Comparison of ENCODE assay signal across 12 mouse cellular contexts in genomic region chr11:102395250-102395649, GRCm38 (mm10). TPM values are rescaled to one million over a fixed set of nuclear protein-coding genes. Genes with fewer than 3 reads are reported as not detected.
DNase-seq lines count a peak whose midpoint lies in the region; ATAC-seq and TF ChIP-seq lines count a peak whose summit lies in the region.
"Had no signal": no experiment of that assay in that cellular context is flagged by ENCODE, and none has a peak within 500 bp of the region (broad histone marks: within the 10 kb centered on the region; RNA-seq: fewer than 3 reads in every experiment).

No protein-coding gene starts in this region.

- H3K27me3 ChIP-seq in forebrain, embryonic 16.5 days (replicated peaks; ENCODE audit: control insufficient read depth, insufficient read depth, low read length) = no peaks in the 10 kb centered on the region; the same call in 1 of the 2 replicates
- H3K27me3 ChIP-seq in midbrain, embryonic 14.5 days (ENCODE audit: control insufficient read depth, insufficient read depth, low read length) = no peaks in the 10 kb centered on the region; the same call in 1 of the 2 replicates

- peaks cover 49% of the 10 kb centered on the region for H3K4me1 ChIP-seq in forebrain, embryonic 16.5 days (replicated peaks; ENCODE audit: control insufficient read depth, insufficient read depth, low read length)
- H3K4me1 ChIP-seq in midbrain, embryonic 14.5 days (ENCODE audit: control insufficient read depth, insufficient read depth, low read length) = peaks cover 58% of the 10 kb centered on the region

- H3K27ac ChIP-seq in forebrain, embryonic 16.5 days (ENCODE audit: low read length) = peak overlapping the region; percentile 47; the same call in 1 of the 2 replicates
- peak overlapping the region; percentile 96 for H3K27ac ChIP-seq in midbrain, embryonic 14.5 days (replicated peaks; ENCODE audit: low read depth, low read length)
- H3K27ac ChIP-seq: limb, embryonic 13.5 days had no signal

- TF ChIP-seq CTCF in brain, embryonic 14.5 days (IDR thresholded peaks at IDR 0.05; ENCODE audit: borderline replicate concordance, extremely low read depth, insufficient read depth, insufficient read length) = no peak

- DNase-seq in cerebellum, adult 11-12 months = peak; percentile 74
- peak; percentile 79 for DNase-seq in brain, embryonic 14.5 days (ENCODE audit: low read depth)
- DNase-seq in midbrain, embryonic 14.5 days = peak; percentile 83
- no peak for DNase-seq in B cell, adult 2 months
- no peak for DNase-seq in frontal cortex, postnatal 10 days (ENCODE audit: low spot score in 2 of 2)
- DNase-seq: heart, adult 11 months; kidney, adult 9 months had no signal

- ATAC-seq in cerebellum, adult (ENCODE audit: insufficient number of reproducible peaks, low FRiP score, low TSS enrichment) = no peak
- no peak for ATAC-seq in forebrain, embryonic 16.5 days
- ATAC-seq in midbrain, embryonic 14.5 days (ENCODE audit: low FRiP score, low TSS enrichment) = no peak
- ATAC-seq in granulocyte monocyte progenitor cell, adult 5-6 weeks (replicated peaks; ENCODE audit: poor library complexity, severe bottlenecking) = no peak

- H3K36me3 ChIP-seq in forebrain, embryonic 16.5 days (ENCODE audit: control insufficient read depth, insufficient read depth) = peaks cover 3% of the 10 kb centered on the region; the same call in 1 of the 2 replicates
- peaks cover 20% of the 10 kb centered on the region for H3K36me3 ChIP-seq in midbrain, embryonic 14.5 days (ENCODE audit: control insufficient read depth, insufficient read depth, low read length)
- H3K36me3 ChIP-seq: limb, embryonic 13.5 days had no signal

- no peaks in the 10 kb centered on the region for H3K9me3 ChIP-seq in forebrain, embryonic 16.5 days (ENCODE audit: control insufficient read depth, low read length)
- no peaks in the 10 kb centered on the region for H3K9me3 ChIP-seq in midbrain, embryonic 14.5 days (ENCODE audit: control insufficient read depth, low read length)
- H3K9me3 ChIP-seq: limb, embryonic 13.5 days had no signal

- WGBS in forebrain, embryonic 16.5 days = 3% methylated on average over 5 of the region's 5 CpGs
- 3% methylated on average over 5 of the region's 5 CpGs for WGBS in midbrain, embryonic 14.5 days

- H3K4me3 ChIP-seq in forebrain, embryonic 16.5 days (replicated peaks; ENCODE audit: low read length) = peak overlapping the region; percentile 92
- peak overlapping the region; percentile 89 for H3K4me3 ChIP-seq in midbrain, embryonic 14.5 days (replicated peaks; ENCODE audit: low read depth, low read length)
- H3K4me3 ChIP-seq: limb, embryonic 13.5 days had no signal

- TF ChIP-seq POLR2A in brain, embryonic 14.5 days (IDR thresholded peaks at IDR 0.05; ENCODE audit: borderline replicate concordance, extremely low read depth, insufficient read depth, insufficient read length, poor library complexity, severe bottlenecking) = no peak

- peak overlapping the region; percentile 46 for H3K9ac ChIP-seq in forebrain, embryonic 16.5 days (replicated peaks; ENCODE audit: low read depth, low read length)
- peak overlapping the region; percentile 93 for H3K9ac ChIP-seq in midbrain, embryonic 14.5 days (replicated peaks; ENCODE audit: low read length)
- H3K9ac ChIP-seq: limb, embryonic 13.5 days had no signal

- H3K4me2 ChIP-seq in forebrain, embryonic 16.5 days (ENCODE audit: low read length) = peak overlapping the region; percentile 76
- peak overlapping the region; percentile 95 for H3K4me2 ChIP-seq in midbrain, embryonic 14.5 days (ENCODE audit: low read length)
- H3K4me2 ChIP-seq: limb, embryonic 13.5 days had no signal

RNA-seq across cellular contexts. Expression of gene Rundc3a, which starts 2.0 kb away (rescaled TPM):
- polyA plus RNA-seq in brain, embryonic 14.5 days (2012; rRNA removed) = 292 and 306 TPM in 2 replicates
- 129 and 156 TPM in 2 replicates for polyA plus RNA-seq in forebrain, embryonic 16.5 days (2015; fragmentation: Nextera tagmentation; extraction: Ambion mirVana)
- 113 and 165 TPM in 2 replicates for polyA plus RNA-seq in midbrain, embryonic 14.5 days (2014; fragmentation: Nextera tagmentation; extraction: Ambion mirVana)
- not detected in 2 replicates for total RNA-seq in granulocyte monocyte progenitor cell, adult 5-6 weeks (2014; fragmentation: Nextera tagmentation)
- not detected in 2 replicates for total RNA-seq in granulocyte monocyte progenitor cell, adult 5-6 weeks (2017)
- total RNA-seq: megakaryocyte progenitor cell, adult 5-6 weeks had no signal

RNA-seq across cellular contexts. Expression of gene Slc25a39, which starts 12.5 kb away (rescaled TPM):
- 122 and 129 TPM in 2 replicates for polyA plus RNA-seq in brain, embryonic 14.5 days (2012; rRNA removed)
- 134 and 143 TPM in 2 replicates for polyA plus RNA-seq in forebrain, embryonic 16.5 days (2015; fragmentation: Nextera tagmentation; extraction: Ambion mirVana)
- polyA plus RNA-seq in midbrain, embryonic 14.5 days (2014; fragmentation: Nextera tagmentation; extraction: Ambion mirVana) = 132 and 144 TPM in 2 replicates
- 99.0 and 163 TPM in 2 replicates for total RNA-seq in granulocyte monocyte progenitor cell, adult 5-6 weeks (2014; fragmentation: Nextera tagmentation)
- 51.4 and 53.9 TPM in 2 replicates for total RNA-seq in granulocyte monocyte progenitor cell, adult 5-6 weeks (2017)

RNA-seq across cellular contexts. Expression of gene Slc4a1, which starts 29.2 kb away (rescaled TPM):
- 1.3 and 2.6 TPM in 2 replicates for polyA plus RNA-seq in brain, embryonic 14.5 days (2012; rRNA removed)
- 2.0 and 2.9 TPM in 2 replicates for polyA plus RNA-seq in forebrain, embryonic 16.5 days (2015; fragmentation: Nextera tagmentation; extraction: Ambion mirVana)
- polyA plus RNA-seq in midbrain, embryonic 14.5 days (2014; fragmentation: Nextera tagmentation; extraction: Ambion mirVana) = 0.51 and 2.3 TPM in 2 replicates
- total RNA-seq in granulocyte monocyte progenitor cell, adult 5-6 weeks (2014; fragmentation: Nextera tagmentation) = not detected in 2 replicates
- total RNA-seq in granulocyte monocyte progenitor cell, adult 5-6 weeks (2017) = under 0.01 and 1.6 TPM in 2 replicates

RNA-seq across cellular contexts. Expression of gene Grn, which starts 34.9 kb away (rescaled TPM):
- polyA plus RNA-seq in brain, embryonic 14.5 days (2012; rRNA removed) = 33.2 and 53.0 TPM in 2 replicates
- 68.0 and 72.8 TPM in 2 replicates for polyA plus RNA-seq in forebrain, embryonic 16.5 days (2015; fragmentation: Nextera tagmentation; extraction: Ambion mirVana)
- 33.1 and 45.5 TPM in 2 replicates for polyA plus RNA-seq in midbrain, embryonic 14.5 days (2014; fragmentation: Nextera tagmentation; extraction: Ambion mirVana)
- total RNA-seq in granulocyte monocyte progenitor cell, adult 5-6 weeks (2014; fragmentation: Nextera tagmentation) = 110 and 152 TPM in 2 replicates
- 38.6 and 48.3 TPM in 2 replicates for total RNA-seq in granulocyte monocyte progenitor cell, adult 5-6 weeks (2017)

RNA-seq across cellular contexts. Expression of gene Fam171a2, which starts 52.2 kb away (rescaled TPM):
- 221 and 276 TPM in 2 replicates for polyA plus RNA-seq in brain, embryonic 14.5 days (2012; rRNA removed)
- 16.1 and 17.8 TPM in 2 replicates for polyA plus RNA-seq in forebrain, embryonic 16.5 days (2015; fragmentation: Nextera tagmentation; extraction: Ambion mirVana)
- polyA plus RNA-seq in midbrain, embryonic 14.5 days (2014; fragmentation: Nextera tagmentation; extraction: Ambion mirVana) = 28.6 and 50.4 TPM in 2 replicates
- not detected in 2 replicates for total RNA-seq in granulocyte monocyte progenitor cell, adult 5-6 weeks (2014; fragmentation: Nextera tagmentation)
- total RNA-seq in granulocyte monocyte progenitor cell, adult 5-6 weeks (2017) = not detected in 2 replicates

Comparison
In these comparisons a context has a peak if more than half of its experiments do, and no peak if none do; other contexts are left out.
1. DNase-seq: peak in cerebellum, adult 11-12 months (single experiment), brain, embryonic 14.5 days (single experiment) and midbrain, embryonic 14.5 days (single experiment); none in B cell, adult 2 months (0 of 2) and frontal cortex, postnatal 10 days (0 of 2).